Mouse (Mus musculus) bone marrow, adult 2 months (tissue): Measurements from ENCODE around the gene Met.

ENCODE experiments used
- CTCF ChIP-seq: fragments of 200-500 bp; IDR thresholded peaks from 2 replicates; pipeline ENCODE4 v1.5.1; 2011; ENCODE audit warnings: low read length, control low read depth; ENCODE audit not compliant: control insufficient read depth, insufficient read depth
- POLR2A ChIP-seq: fragments of 200-500 bp; IDR thresholded peaks from 2 replicates; pipeline ENCODE4 v1.6.1; 2011; ENCODE audit warnings: low read depth, mild to moderate bottlenecking, control low read depth, low read length, borderline replicate concordance; ENCODE audit not compliant: control insufficient read depth

GRCm38 (mm10) chr6:17505530-17505929, 41.9 kb downstream of the Met start:
- no peak for TF ChIP-seq CTCF
- TF ChIP-seq POLR2A: no peak
